Mouse (Mus musculus): ENCODE measurements around the gene Cyp2d26. TPM values are rescaled to one million over a fixed set of nuclear protein-coding genes. Genes with fewer than 3 reads are reported as not detected.

Cyp2d26 gene
- 2.3 TPM for total RNA-seq (2023)

GRCm38 (mm10) chr15:82794277-82794676 is at the start of gene Cyp2d26:
Gene Cyp2d26, minus strand, starts transcription at chr15:82794294.

GRCm38 (mm10) chr15:82763631-82764420 is 30.3 kb downstream of the Cyp2d26 start, which contains the start of gene Cyp2d40:
Gene Cyp2d40, minus strand, starts transcription at chr15:82764183.

Other genes starting within 250 kb of the Cyp2d26 start
- gene Cyp2d12, start 239.2 kb downstream of the Cyp2d26 start, total RNA-seq (2023), result not detected
- gene Cyp2d34, start 173.3 kb downstream of the Cyp2d26 start, total RNA-seq (2023), result not detected
- gene Cyp2d40, start 30.1 kb downstream of the Cyp2d26 start, total RNA-seq (2023), result not detected
- 229 TPM for gene Tcf20, start 193.6 kb upstream of the Cyp2d26 start, total RNA-seq (2023)
- gene Nfam1, start 239.0 kb upstream of the Cyp2d26 start, total RNA-seq (2023), result 7.4 TPM

All from CD4-positive naive resting alpha-beta T cell, adult 57 days (primary cell).